Mouse (Mus musculus) lung, adult 2 months (tissue): ENCODE measurements at regions not wholly inside any gene's neighbourhood (a gene's known extent, or its start where the extent isn't known, plus 50 kb on each side); places are given as distances from the start of the nearest gene placed in this dataset.

Source experiments
- CTCF ChIP-seq: fragments of 200-500 bp; IDR thresholded peaks from 2 replicates; pipeline ENCODE4 v1.5.1; 2011; ENCODE audit warnings: mild to moderate bottlenecking, low read length, control low read depth; ENCODE audit not compliant: insufficient read depth
- POLR2A ChIP-seq: fragments of 200-500 bp; IDR thresholded peaks from 2 replicates; pipeline ENCODE4 v1.6.1; 2011; ENCODE audit warnings: low read depth, mild to moderate bottlenecking, control low read depth, low read length, borderline replicate concordance; ENCODE audit errors: extremely low read depth

DNA sequence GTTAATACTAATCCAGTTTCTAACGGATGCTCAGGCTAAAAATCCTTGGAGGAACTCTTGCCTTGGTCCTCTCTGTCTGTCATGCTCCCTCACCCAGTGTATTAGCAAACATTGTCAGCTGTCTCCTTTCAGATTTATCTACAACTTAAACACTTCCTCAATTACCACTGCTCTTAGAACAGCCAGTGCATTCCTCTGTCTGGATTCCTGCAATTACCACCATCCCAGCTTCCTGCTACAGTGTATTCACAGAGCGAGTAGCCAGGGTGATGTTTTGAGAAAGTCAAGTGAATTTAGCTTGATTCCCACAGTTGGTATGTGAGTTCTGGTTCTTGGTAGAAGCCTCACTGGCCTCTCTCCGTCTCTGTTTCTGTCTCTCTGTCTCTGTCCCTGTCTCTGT, 108.0 kb upstream of the Rbms1 start:
- no peak for TF ChIP-seq CTCF
- TF ChIP-seq POLR2A: no peak
